Mouse (Mus musculus): ENCODE measurements at regions not wholly inside any gene's neighbourhood (a gene's known extent, or its start where the extent isn't known, plus 50 kb on each side); places are given as distances from the start of the nearest gene placed in this dataset.
"Not testable (repeated sequence)": the region's sequence is repeated elsewhere in the genome, so short reads cannot be mapped to it uniquely, and the experiment has no call there.

DNA sequence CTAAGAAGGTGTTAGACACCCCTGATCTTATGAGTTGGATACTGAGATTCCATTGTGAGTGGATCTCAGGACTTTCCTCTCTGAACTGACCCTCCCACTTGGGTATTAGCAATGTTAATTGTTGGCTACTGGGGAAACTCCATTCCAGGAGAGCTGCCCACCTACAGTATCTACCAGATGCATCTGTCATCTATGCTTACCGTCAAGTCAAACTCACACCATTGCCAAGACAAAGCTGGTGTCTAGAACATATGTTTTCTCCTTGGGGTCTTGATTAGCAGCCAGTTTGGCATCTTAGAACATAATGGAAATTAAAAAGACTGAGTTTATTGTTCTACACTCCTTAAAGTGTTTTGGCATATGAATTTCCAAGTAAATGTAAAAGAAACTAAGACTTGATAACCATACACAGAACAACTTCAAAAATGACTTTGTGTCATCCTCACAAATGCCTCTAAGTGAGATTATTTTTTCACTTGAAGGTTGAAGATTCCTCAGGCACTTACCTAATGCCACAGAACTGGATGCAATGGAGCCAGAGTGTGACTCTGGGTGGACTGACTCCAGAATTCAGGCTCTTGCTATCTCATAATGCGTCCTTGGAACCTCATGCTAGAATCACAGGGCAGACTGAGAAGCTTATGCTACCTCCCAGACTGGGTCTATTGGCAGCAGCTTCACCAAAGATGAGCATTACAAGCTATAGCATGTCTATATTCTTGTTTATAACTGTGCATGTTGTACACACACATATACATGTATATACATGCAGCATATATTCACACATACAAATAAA, 107.5 kb upstream of the Rnf152 start:
- WGBS, result 90% methylated on average over 2 of the region's 2 CpGs
- Histone ChIP-seq H3K27me3 (ENCODE audit: control insufficient read depth, insufficient read depth, low read length) (no peaks in the 10 kb centered on the region), H3K9me3 (ENCODE audit: control insufficient read depth, low read length) (no peaks in the 10 kb centered on the region), H3K9ac (ENCODE audit: low read depth, low read length, severe bottlenecking) (no peak overlapping the region), H3K36me3 (ENCODE audit: control insufficient read depth, insufficient read depth, low read length) (no peaks in the 10 kb centered on the region), H3K4me2 (replicated peaks; ENCODE audit: low read depth, low read length, severe bottlenecking) (no peak overlapping the region), H3K4me1 (ENCODE audit: control insufficient read depth, insufficient read depth, low read length) (no peaks in the 10 kb centered on the region), H3K27ac (replicated peaks; ENCODE audit: low read depth, low read length) (no peak overlapping the region), H3K4me3 (replicated peaks; ENCODE audit: low read length) (no peak overlapping the region)
- DNase-seq (ENCODE audit: low spot score) (no peak), ATAC-seq (ENCODE audit: low FRiP score, low read depth) (no peak)
- no peak for TF ChIP-seq POLR2A (IDR thresholded peaks at IDR 0.05; ENCODE audit: borderline replicate concordance, extremely low read depth, insufficient read depth, insufficient read length)

DNA sequence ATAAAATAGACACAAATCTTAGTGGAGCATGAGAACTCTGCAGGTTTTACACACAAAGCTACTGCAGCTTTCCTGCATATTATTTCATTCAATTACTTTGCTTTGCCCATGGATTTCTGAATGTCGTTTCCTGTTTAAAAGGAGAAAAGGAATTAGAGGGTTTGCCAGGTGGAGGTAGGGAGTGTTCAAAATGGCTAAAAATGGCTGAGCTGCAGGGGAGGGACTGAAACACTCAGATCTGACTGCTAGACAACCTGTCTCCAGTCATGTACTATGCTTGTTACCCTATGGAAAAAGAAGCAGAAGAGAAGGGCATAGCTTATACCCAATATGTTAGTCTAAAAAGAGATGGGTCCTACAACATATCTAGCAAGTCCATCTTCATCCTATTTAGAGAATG, 106.2 kb upstream of the Rnf152 start:
- Histone ChIP-seq H3K27ac (replicated peaks; ENCODE audit: low read depth, low read length) (no peak overlapping the region), H3K9ac (ENCODE audit: low read depth, low read length, severe bottlenecking) (no peak overlapping the region), H3K27me3 (ENCODE audit: control insufficient read depth, insufficient read depth, low read length) (no peaks in the 10 kb centered on the region), H3K4me1 (ENCODE audit: control insufficient read depth, insufficient read depth, low read length) (no peaks in the 10 kb centered on the region), H3K9me3 (ENCODE audit: control insufficient read depth, low read length) (no peaks in the 10 kb centered on the region), H3K36me3 (ENCODE audit: control insufficient read depth, insufficient read depth, low read length) (no peaks in the 10 kb centered on the region), H3K4me2 (replicated peaks; ENCODE audit: low read depth, low read length, severe bottlenecking) (no peak overlapping the region), H3K4me3 (replicated peaks; ENCODE audit: low read length) (no peak overlapping the region)
- 67% methylated on average over 1 of the region's 1 CpGs for WGBS
- no peak for TF ChIP-seq POLR2A (IDR thresholded peaks at IDR 0.05; ENCODE audit: borderline replicate concordance, extremely low read depth, insufficient read depth, insufficient read length)
- DNase-seq (ENCODE audit: low spot score) (no peak), ATAC-seq (ENCODE audit: low FRiP score, low read depth) (no peak)

GRCm38 (mm10) chr1:105455783-105456182, 99.3 kb upstream of the Rnf152 start:
- DNase-seq (ENCODE audit: low spot score); H3K27ac ChIP-seq (replicated peaks; ENCODE audit: low read depth, low read length); ATAC-seq (ENCODE audit: low FRiP score, low read depth); H3K9ac ChIP-seq (ENCODE audit: low read depth, low read length, severe bottlenecking); H3K36me3 ChIP-seq (ENCODE audit: control insufficient read depth, insufficient read depth, low read length); H3K27me3 ChIP-seq (ENCODE audit: control insufficient read depth, insufficient read depth, low read length); H3K4me3 ChIP-seq (replicated peaks; ENCODE audit: low read length); H3K9me3 ChIP-seq (ENCODE audit: control insufficient read depth, low read length); H3K4me2 ChIP-seq (replicated peaks; ENCODE audit: low read depth, low read length, severe bottlenecking); H3K4me1 ChIP-seq (ENCODE audit: control insufficient read depth, insufficient read depth, low read length): not testable (repeated sequence)
- whole genome bisulfite sequencing, result 95% methylated on average over 13 of the region's 13 CpGs

DNA sequence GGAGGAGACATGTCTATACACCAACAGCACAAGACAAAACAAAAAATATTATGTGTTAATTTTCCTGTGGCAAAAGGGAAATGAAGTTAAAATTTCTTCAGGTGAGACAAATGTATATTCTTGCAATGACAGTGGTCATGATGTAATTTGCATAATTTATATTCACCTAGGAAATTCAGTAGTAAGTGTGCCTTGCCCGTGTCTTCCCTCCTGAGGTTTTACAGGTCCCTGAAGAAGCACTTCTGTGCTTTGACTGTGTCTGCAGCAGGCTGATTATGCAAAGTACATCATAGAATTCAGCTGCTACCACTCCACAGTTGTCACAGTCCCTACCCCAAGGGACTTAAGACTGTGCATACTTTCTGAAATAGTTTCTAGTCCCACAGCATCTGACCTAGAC, 98.2 kb upstream of the Rnf152 start:
- no peak overlapping the region for H3K27ac ChIP-seq (replicated peaks; ENCODE audit: low read depth, low read length)
- no peak overlapping the region for H3K4me2 ChIP-seq (replicated peaks; ENCODE audit: low read depth, low read length, severe bottlenecking)
- no peaks in the 10 kb centered on the region for H3K4me1 ChIP-seq (ENCODE audit: control insufficient read depth, insufficient read depth, low read length)
- 92% methylated on average over 1 of the region's 1 CpGs for WGBS
- peaks cover 3% of the 10 kb centered on the region; the same call in 1 of the 2 replicates for H3K9me3 ChIP-seq (ENCODE audit: control insufficient read depth, low read length)
- ATAC-seq (ENCODE audit: low FRiP score, low read depth), result no peak
- no peak overlapping the region for H3K9ac ChIP-seq (ENCODE audit: low read depth, low read length, severe bottlenecking)
- H3K27me3 ChIP-seq (ENCODE audit: control insufficient read depth, insufficient read depth, low read length), result no peaks in the 10 kb centered on the region
- H3K4me3 ChIP-seq (replicated peaks; ENCODE audit: low read length), result no peak overlapping the region
- no peak for TF ChIP-seq POLR2A (IDR thresholded peaks at IDR 0.05; ENCODE audit: borderline replicate concordance, extremely low read depth, insufficient read depth, insufficient read length)
- no peak for DNase-seq (ENCODE audit: low spot score)
- no peaks in the 10 kb centered on the region for H3K36me3 ChIP-seq (ENCODE audit: control insufficient read depth, insufficient read depth, low read length)

- Histone ChIP-seq H3K4me1 (ENCODE audit: control insufficient read depth, insufficient read depth, low read length) (no peaks in the 10 kb centered on the region), H3K27me3 (ENCODE audit: control insufficient read depth, insufficient read depth, low read length) (no peaks in the 10 kb centered on the region), H3K9ac (ENCODE audit: low read depth, low read length, severe bottlenecking) (no peak overlapping the region), H3K4me2 (replicated peaks; ENCODE audit: low read depth, low read length, severe bottlenecking) (no peak overlapping the region), H3K4me3 (replicated peaks; ENCODE audit: low read length) (no peak overlapping the region), H3K9me3 (ENCODE audit: control insufficient read depth, low read length) (0 out of 2 replicates have a peak, but pooled peaks cover under 1% of the 10 kb centered on the region), H3K36me3 (ENCODE audit: control insufficient read depth, insufficient read depth, low read length) (no peaks in the 10 kb centered on the region), H3K27ac (replicated peaks; ENCODE audit: low read depth, low read length) (no peak overlapping the region)
- no peak for DNase-seq (ENCODE audit: low spot score)
- 79% methylated on average over 1 of the region's 1 CpGs for WGBS
- no peak for ATAC-seq (ENCODE audit: low FRiP score, low read depth)
- no peak for TF ChIP-seq POLR2A (IDR thresholded peaks at IDR 0.05; ENCODE audit: borderline replicate concordance, extremely low read depth, insufficient read depth, insufficient read length)
Observed at GRCm38 (mm10) chr1:105446212-105446611, 89.7 kb upstream of the Rnf152 start.
